Mouse (Mus musculus) brain, embryonic 18.5 days (tissue): Measurements from ENCODE around the gene Hmg20a.
"Not testable (repeated sequence)": the region's sequence is repeated elsewhere in the genome, so short reads cannot be mapped to it uniquely, and the experiment has no call there.

Source experiments
- DNase-seq: peaks from one replicate; pipeline ENCODE4 v3.0.0-alpha.2; 2012; ENCODE audit warnings: low read depth, low spot score

Hmg20a gene

GRCm38 (mm10) chr9:56417948-56418737 is at the start of gene Hmg20a, which contains the start of gene Peak1:
Hmg20a (plus strand) TSS chr9:56418609.
Peak1 (minus strand) TSS chr9:56418067.
- DNase-seq, result peak; percentile 99

DNA sequence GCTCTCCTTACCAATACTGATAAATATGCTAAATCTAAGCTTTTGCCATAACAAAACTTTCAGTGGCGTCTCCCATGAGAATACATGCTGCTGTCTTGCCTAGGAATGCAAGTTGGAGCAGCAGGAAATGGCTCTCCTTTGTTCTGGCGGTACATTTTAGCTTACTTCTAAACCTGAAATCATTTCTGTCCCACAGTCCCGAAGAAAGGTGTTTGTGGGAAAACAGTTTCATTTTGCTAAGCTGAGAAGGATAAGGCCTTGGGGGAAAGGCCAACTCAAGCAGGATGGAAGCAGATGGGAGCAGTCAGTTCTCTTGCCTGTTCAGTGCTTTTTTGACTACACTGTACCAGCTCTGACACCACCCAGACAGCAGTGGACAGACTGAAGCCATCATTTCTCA is 49.6 kb upstream of the Hmg20a start:
- no peak for DNase-seq

- DNase-seq, result no peak
Observed at GRCm38 (mm10) chr9:56370710-56371109, 47.7 kb upstream of the Hmg20a start.

DNA sequence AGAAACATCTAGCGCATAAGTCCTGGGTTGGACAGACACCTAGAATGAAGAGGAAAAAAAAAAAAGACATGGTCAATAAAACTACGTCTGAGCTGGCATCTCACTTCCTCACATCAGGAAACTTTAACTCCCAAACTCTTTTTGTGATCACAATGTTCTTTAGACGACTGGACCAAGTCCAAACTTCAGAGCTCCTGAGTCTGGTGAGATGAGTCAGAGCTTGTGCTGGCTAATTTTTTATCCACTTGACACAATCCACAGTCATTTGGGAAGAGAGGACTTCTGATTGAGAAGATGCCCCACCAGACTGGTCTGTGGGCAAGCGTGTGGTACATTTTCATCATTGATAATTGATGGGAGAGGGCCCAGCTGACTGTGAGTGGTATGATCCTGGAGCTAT is 44.0 kb upstream of the Hmg20a start:
- no peak for DNase-seq

- peak; percentile 40 for DNase-seq
Observed at GRCm38 (mm10) chr9:56382786-56383185, 35.6 kb upstream of the Hmg20a start.

DNA sequence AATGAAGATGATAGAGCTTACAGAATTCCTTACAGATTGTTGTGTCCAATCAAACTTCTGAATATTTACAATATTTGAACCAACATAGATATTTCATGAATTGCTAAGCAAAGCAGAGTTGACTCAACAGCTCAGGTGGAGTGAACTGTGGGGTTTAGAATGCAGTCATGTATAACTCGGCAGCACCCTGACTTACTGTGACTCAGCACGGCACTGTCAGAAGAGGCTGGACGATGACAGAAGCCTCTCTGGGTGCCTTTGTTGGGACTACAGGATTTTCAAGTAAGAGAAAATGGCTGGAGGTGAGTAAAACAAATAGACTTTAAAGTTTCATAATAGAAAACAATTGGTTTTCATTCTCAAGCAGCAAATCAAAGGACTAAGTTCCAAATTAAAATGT is 25.6 kb upstream of the Hmg20a start:
- DNase-seq, result no peak

DNA sequence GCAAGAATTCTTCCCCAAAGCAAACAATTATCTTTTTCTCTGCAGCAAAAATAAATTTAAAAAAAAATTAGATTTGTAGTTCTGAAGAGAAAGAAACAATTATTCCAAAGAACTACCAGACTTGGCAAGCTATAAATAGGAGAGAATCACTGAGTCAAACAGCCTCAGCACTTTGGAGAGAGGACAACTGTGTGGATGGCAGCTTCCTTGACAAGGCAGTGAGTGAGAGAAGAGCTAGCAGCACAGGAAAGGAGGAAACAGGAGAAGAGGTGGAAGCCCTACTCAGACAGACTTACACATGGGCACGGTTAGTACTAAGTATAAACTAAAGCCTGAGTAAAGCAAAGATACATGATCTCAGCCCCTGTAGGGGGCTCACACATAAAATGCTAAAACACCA is 22.1 kb upstream of the Hmg20a start:
- no peak for DNase-seq

- DNase-seq, result no peak
Observed at GRCm38 (mm10) chr9:56404619-56405018, 13.8 kb upstream of the Hmg20a start.

DNA sequence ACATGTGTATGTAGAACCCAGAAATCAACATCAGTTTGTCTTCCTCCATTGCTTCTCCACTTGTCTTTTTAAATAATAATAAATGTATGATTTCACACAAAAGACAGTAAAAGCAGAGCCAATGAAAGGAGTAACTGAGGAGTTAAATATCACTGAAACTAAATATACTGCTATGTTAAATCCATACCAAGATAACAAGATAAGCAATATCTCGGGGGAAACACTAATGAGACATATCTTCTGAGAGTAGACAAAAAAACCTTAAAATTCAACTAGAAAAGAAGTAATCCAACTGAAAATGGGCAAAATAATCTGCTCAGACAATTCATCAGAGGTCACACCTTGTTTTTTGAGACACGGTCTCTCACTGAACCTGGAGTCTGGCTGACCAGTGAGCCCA is 8.5 kb upstream of the Hmg20a start:
- no peak for DNase-seq

DNA sequence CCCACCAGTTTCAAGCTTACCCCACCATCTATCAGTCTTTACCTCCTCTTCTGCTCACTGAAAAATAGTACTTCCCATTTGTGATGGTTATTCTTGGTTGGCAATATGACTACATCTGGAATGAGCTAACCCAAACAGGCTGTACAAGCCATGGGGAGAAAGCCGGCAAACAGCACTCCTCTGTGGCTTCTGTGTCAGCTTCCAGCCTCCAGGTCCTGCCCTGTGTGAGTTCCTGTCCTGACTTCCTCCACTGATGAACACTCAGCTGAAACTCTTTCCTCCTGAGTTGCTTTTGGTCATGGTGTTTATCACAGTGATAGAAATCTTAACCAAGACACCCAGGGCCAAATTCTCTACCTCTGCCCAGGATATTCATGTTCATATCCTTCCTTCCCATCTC is 5.7 kb upstream of the Hmg20a start:
- no peak for DNase-seq

GRCm38 (mm10) chr9:56414322-56414721 is 4.1 kb upstream of the Hmg20a start:
- DNase-seq, result no peak

DNA sequence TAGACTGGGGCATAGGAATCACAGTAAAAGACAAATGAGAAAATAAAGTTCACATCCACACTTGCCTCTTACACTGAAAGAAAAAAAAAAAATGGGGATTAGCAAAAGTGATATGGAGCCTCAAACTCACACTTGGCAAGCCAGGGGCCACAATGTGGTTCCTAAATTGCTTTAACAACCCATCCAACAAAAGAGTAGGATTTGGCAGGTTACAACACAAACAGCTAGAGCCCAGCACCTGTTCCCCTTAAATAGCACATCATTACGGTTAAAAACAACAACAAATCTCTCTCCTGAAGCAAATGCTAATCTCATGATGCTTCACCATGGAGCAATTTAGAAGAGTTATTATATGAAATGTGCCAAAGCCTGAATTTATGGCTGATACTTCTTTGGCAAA is 3.0 kb upstream of the Hmg20a start:
- no peak for DNase-seq

- DNase-seq, result no peak
Observed at GRCm38 (mm10) chr9:56415935-56416607, 2.3 kb upstream of the Hmg20a start.

DNA sequence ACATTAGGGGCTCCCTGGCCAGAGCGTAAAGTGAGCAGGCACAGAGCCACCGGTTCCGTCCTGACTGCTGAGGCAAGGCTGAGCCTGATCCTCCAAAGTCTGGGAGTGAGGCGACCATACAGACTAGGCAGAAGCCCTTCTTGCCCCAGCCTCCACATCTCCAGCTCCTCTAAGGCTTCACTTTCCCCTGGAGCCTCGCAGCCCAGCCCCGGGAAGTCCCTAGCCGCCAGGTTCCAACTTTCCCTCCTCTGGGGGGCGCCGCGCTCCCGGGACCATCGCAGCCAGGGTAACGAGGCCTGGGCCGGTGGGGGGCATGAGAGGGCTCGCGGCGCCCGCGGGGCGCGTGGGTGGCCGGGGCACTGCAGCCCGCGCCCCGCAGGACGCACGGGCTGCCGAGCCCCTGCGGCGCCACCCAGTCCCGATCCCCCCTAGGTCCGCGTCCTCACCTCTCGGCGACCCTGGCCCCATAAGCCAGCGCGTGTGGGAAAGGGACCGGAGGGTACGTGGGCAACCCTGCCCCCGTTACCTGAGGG is 928 bp upstream of the Hmg20a start:
- DNase-seq, result no peak

GRCm38 (mm10) chr9:56418738-56419239 is 380 bp downstream of the Hmg20a start:
- peak; percentile 83 for DNase-seq

DNA sequence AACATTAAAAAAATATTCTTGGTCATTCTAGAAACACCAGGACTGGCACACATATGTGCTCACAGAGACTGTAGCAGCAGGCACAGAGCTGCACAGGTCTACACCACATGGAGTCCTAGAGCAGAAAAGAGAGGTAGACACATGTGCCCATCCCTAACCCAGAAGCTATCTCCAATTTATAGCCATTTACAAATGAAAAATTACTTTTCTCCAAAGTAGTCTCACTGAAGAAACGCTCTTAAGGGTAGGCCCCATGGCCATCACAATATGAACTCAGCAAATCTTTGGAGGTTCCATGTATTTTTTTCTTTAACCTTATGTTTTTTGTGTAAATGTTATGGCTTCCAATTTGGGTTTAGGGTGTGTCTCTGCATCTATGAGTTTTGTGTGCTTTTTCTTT is 1.8 kb downstream of the Hmg20a start:
- DNase-seq, result no peak

- no peak for DNase-seq
Observed at GRCm38 (mm10) chr9:56420892-56421601, 2.6 kb downstream of the Hmg20a start.

GRCm38 (mm10) chr9:56421991-56422390 is 3.6 kb downstream of the Hmg20a start:
- DNase-seq, result no peak

- DNase-seq, result no peak
Observed at GRCm38 (mm10) chr9:56424861-56425260, 6.5 kb downstream of the Hmg20a start.

DNA sequence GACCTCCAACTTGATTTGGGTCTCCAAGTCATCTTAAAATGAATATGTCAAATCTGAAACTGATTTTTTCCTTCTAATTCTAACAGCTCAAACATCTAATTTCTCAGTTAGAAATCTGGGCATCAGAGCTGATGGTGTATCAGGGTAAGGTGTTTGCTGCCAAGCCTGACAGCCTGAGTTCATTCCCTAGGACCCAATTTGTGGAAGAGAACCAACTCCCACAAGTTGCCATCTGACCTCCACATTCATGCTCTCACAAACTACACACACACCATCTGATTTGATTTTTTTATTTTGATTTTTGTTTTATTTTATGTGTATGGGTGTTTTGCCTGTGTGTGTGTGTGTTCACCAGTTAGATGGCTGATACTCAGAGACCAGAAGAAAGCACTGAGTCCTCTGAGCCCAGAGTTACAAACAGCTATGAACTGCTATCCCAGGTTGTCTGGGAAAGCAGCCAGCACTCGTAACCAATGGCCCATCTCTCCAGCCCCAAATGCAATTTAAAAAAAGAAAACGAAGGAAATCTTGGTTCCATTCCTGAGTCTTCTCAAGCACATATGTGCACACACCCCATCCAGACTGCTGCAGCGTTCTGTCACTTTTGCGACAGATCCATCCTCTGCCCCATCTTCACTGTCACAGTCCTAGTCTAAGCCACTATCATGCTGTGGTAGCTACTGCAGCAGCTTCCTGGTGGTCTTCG is 17.6 kb downstream of the Hmg20a start:
- no peak for DNase-seq

GRCm38 (mm10) chr9:56437300-56437892 is 19.0 kb downstream of the Hmg20a start:
- DNase-seq, result not testable (repeated sequence)
